Mouse (Mus musculus): ENCODE measurements around the gene Golm1. TPM values are rescaled to one million over a fixed set of nuclear protein-coding genes. Genes with fewer than 3 reads are reported as not detected.

The Golm1 gene
- polyA plus RNA-seq, 1 experiment from 2014 or later: 134 TPM

Other genes with a start within 250 kb of the Golm1 start
- 29.5 and 30.4 TPM in 2 replicates for gene Agtpbp1, start 90.6 kb downstream of the Golm1 start, polyA plus RNA-seq (2016; fragmentation: Nextera tagmentation; extraction: Ambion mirVana)
- 128 and 136 TPM in 2 replicates for gene Naa35, start 90.6 kb downstream of the Golm1 start, polyA plus RNA-seq (2016; fragmentation: Nextera tagmentation; extraction: Ambion mirVana)
- gene 4921517D22Rik, start 18.3 kb upstream of the Golm1 start, polyA plus RNA-seq (2016; fragmentation: Nextera tagmentation; extraction: Ambion mirVana): not detected in 2 replicates
- 0.05 TPM in 2 replicates for gene Spata31d1a, start 34.5 kb upstream of the Golm1 start, polyA plus RNA-seq (2016; fragmentation: Nextera tagmentation; extraction: Ambion mirVana)
- 0.07 TPM in 1 of 2 replicates, not detected in the other for gene Spata31d1b, start 36.5 kb upstream of the Golm1 start, polyA plus RNA-seq (2016; fragmentation: Nextera tagmentation; extraction: Ambion mirVana)
- not detected in 2 replicates for gene Spata31d1d, start 55.9 kb upstream of the Golm1 start, polyA plus RNA-seq (2016; fragmentation: Nextera tagmentation; extraction: Ambion mirVana)
- 0.20 TPM in 1 of 2 replicates, not detected in the other for gene 1700014D04Rik, start 70.9 kb upstream of the Golm1 start, polyA plus RNA-seq (2016; fragmentation: Nextera tagmentation; extraction: Ambion mirVana)
- 118 and 131 TPM in 2 replicates for gene Isca1, start 94.0 kb upstream of the Golm1 start, polyA plus RNA-seq (2016; fragmentation: Nextera tagmentation; extraction: Ambion mirVana)
- not detected in 2 replicates for gene Gm49354, start 106.4 kb upstream of the Golm1 start, polyA plus RNA-seq (2016; fragmentation: Nextera tagmentation; extraction: Ambion mirVana)
- gene Tut7, start 147.3 kb upstream of the Golm1 start, polyA plus RNA-seq (2016; fragmentation: Nextera tagmentation; extraction: Ambion mirVana): 62.8 and 66.7 TPM in 2 replicates

Measured in midbrain, embryonic 12.5 days (tissue).